Mouse (Mus musculus): ENCODE measurements around the gene Parp16. TPM values are rescaled to one million over a fixed set of nuclear protein-coding genes. Genes with fewer than 3 reads are reported as not detected.
"Not testable (repeated sequence)": the region's sequence is repeated elsewhere in the genome, so short reads cannot be mapped to it uniquely, and the experiment has no call there.

The Parp16 gene
- total RNA-seq, 2 experiments from 2014 or later = 6.6 to 8.1 TPM

DNA sequence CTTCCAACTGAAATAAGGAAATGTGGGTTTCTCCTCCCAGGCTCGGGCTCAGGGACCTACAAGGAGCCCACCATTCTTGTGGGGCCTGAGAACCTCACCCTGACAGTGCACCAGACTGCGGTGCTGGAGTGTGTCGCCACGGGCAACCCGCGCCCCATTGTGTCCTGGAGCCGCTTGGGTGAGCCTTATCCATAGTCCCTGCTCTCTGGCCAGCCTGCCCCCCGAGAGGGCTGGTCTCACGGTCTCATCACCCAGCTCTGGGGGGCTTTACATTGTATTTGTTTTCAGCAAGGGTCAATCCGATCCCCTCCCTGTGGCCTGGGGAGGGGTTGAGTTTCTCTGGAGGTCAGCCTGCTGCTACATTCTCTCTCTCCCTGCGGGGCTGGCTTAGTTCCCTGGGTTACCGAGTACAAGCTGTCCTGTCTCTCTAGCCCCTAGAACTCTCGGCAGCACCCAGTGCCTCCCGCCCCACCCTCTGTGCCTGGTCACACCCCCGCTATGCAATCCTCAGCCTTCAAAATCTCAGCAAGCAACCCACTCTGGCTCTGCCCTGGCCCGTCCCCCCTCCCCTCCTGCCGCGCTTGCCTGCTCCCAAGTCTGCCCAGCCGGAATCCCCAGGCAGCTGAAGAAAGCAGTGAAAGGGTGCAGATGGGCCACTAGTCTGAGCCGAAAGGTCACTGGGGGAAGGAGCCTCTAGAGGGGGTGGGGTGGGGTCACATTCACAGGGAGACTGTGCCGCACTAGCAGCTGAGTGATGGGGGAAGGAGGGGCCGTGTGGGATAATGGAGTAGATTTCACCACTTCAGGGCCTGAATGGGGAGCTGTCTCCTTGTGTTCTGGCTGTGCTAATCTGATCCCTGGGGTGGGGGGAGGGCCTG is 16.6 kb upstream of the Parp16 start:
- DNase-seq = no peak

DNA sequence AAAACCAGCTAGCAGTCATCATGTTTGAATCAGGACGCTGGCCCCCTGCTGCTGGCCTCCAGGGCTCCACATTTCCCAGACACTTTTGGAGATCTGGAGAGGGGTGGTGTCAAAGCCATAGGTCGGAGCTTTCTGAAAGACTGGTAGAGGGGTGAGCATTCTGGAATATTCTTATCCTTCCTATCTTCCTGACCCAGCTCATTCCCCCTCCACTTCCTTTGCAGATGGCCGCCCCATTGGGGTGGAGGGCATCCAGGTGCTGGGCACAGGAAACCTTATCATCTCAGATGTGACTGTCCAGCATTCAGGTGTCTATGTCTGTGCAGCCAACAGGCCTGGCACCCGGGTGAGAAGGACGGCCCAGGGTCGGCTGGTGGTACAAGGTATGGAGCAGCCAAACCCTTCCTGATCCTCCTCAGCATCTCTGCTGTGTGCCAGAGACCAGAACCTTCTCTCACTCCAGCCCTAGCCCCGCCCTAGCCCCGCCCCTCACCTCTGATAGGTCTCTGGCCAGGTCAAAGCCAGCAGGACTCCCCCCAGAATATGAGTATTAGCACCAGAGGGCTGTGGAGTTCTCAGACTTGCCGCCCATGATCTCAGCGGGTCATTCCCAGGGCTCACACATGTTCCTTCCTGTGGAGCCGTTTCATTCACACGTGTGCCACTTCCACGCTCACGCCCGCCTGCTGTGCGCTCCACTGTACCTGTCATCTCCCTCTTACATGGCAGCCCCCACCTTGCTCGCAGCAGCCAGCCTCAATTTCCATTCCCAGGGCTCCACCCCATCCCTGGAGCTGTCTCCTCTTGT is 15.1 kb upstream of the Parp16 start:
- DNase-seq = no peak

DNA sequence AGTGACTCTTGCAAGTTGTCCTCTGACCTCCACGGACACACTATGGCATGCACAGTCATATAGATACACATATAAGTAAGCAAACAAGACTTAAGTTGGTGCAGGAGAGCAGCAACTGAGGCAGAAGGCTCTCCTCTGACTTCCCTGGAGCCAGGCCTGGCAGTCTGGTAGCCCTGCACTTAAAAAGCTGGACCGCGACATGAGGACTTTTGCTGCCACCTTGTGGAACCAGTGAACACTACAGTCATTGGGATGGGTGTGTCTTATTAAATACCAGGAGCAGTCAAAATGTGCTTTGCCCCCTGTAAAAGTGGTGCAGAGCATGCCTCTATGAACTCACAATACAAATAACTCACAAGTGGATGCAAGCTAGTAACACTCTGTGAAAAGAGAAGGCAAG is 6.6 kb upstream of the Parp16 start:
- peak; percentile 75 for DNase-seq

DNA sequence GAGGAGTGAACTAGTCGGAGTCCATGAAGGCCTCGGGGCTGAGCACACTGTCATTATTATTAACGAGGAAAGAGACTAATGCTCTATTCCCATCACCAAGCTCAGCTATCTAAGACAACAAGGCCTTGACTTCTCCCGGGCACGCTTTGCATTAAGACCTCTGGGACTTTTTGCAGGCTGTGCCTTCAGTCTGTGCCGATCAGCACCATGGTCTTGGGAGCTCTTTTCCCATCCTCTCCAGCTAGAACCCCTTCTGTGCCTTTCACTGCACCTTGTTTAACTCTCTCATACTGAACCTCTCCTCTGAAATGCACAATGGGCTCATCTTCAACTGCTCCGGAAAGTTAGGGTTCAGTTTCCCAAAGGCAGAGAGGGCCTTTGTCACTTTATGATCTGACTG is 4.8 kb upstream of the Parp16 start:
- no peak for DNase-seq

DNA sequence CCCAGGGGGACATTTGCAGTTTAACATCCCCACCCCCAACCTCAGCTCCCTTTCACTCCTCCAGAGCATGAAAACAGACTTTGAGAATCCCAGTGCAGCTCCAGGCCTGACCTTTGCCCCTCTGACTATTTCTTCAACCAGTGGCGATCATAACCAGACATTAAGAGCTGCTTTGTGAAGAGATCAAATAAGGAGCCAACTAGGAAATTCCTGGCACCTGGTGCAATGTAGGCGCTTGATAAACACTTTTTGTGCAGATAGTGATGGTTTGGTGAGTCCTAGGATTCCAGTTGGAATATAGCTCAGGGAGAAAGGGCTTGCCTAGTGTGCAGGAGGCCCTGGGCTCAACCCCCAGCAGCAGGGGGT is 3.8 kb upstream of the Parp16 start:
- DNase-seq = no peak

DNA sequence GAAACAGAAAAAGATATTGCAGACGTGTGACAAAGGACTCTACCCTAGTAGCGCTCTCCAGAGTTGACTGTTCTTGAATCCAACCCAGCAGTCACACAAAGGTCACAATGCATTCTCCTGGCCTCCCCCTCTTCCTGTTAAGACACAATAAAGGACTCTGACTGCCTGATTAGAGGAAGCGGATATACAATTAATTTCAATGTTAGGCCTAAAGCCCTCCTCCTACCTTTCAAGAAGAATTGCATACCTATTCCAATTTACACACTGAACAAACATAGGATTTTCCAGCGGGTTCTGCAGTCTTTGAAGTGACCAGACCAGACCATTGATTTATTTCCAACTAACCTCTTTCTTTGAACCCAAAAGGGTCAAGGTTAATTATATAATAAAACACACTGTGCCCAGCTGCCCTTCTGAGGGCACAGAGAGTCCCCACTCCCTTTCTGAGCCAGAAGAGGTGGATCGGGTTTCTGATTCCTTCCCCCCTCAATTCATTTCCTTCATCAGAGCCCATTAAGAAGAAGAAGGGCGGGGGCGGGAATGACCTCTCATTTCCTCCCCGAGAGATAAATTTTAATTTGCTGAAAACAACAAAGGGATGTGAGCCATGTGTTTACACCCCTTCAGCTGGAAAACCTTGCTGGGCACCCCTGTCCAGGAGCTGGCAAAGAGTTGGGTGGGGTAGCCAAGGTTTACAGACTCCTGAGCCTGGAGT is 3.2 kb upstream of the Parp16 start:
- no peak for DNase-seq

DNA sequence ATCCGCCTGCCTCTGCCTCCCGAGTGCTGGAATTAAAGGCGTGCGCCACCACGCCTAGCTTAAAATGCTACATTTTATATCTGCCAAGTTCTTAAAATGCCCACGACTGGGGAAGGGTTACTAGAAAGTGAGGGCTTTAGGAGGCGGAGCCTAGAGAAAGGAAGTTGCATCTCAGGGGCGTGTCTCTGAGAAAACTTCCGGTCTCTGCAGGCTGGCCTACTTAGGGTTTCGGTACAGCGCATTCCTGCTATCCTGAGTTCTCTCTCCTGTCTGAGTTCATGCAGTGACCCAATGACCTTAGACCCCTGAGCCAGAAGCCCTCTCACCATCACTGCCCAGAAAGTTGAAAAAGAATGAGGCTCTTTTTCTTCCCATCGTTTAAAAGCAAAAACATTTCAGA is 1.9 kb upstream of the Parp16 start:
- DNase-seq = no peak

DNA sequence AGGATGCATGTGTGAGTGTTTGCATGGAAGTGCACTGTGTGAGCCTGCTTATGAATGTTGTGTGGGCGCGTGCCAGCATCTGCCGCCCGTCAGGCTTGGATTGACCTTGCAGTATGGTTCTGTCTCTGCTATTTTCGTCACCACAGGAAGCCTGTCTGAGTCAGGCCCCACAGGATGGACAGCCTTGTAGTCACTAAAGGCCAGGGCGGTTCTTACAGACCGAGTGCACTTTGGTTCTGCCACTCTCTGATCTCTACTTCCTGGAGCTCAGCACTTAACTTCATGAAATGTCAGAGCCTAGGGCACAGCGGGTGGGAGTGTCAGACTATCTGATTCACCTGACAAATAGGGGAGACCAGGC is 448 bp downstream of the Parp16 start:
- DNase-seq = no peak

DNA sequence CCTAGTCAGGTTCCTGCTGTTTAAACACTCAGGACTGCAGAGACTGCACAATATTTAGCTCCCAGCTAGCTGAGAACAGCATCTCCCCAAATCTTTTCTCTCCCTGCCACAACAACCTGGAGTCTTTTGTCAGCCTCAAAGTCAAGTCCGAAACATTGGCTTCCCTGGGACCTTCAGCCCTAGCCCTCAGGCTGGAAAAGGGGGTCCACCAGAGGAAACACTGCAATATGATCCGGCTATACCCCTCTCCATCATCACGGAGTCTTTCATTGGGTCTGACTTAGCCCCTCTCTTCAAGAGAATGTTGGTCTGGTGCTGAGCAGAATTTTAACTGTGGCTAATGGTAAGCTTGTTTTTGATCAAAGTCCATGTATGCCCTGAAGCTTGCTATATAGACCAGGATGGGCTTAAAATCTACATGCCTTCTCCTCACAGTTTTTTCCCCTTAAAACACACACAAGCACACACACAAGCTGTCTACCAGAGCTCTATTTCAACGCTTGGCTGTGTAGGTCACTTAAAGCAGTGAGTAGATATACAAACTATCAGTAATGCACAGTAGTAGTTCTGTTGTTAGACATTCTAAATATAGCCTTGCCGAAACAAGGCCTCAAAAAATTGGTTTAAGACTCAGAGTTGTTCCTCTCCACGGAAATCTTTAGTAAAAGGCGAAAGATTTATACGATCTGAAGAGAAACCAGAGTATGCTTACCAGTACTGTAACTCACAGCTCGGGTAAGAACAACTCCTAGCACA is 1.0 kb downstream of the Parp16 start:
- no peak for DNase-seq

DNA sequence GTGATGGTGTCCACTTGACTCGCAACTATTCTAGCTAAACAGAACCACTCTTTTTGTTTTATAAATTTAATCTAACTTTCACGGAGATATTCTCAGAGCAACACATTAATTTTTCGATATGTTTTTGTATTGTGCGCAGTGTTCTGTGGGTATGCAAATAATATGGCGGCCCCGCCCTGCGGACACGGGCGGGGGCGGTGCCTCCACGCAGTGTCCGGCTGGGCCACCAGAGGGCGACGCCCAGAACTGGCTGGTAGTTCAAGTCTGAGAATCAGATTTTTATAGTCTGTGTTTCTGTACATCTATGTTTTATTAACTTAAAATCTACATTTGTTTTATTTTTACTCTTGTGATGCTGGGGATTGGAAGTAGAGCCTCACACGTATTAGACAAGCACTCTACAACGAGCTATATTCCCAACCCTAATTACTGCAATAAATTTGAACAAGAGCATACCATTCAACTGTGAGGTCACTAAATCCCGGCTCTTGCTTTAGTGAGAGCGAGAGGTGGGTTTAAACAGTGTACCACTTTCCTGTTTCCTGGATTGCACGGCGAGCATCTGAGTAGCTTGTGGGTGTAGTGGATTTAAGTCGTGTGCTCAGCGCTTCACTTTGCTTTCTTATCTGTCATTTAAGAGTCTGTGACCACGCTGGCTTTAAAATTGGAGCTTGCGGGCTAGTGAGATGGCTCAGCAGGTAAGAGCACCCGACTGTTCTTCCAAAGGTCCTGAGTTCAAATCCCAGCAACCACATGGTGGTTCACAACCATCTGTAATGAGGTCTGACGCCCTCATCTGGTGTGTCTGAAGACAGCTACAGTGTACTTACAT is 1.8 kb downstream of the Parp16 start:
- DNase-seq = peak; percentile 97

DNA sequence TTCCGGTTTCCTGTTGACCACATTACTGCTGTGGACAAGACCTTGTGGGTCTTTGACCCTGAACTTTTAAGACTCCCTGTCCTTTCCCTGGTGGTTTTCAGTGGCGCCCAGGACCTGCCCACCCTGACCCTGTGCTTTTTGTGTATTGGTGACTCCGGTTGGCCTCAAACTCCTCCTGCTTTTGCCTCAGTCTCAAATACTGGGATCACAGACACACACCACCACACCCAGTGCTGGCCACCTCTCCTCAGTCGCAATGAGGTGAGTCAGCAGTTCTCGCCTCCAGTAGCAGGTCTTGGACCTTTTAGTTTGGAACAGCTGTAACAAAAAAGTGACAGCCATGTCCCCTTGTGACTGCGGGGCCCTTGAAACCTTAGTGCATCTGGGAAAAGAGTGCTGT is 2.7 kb downstream of the Parp16 start:
- no peak for DNase-seq

DNA sequence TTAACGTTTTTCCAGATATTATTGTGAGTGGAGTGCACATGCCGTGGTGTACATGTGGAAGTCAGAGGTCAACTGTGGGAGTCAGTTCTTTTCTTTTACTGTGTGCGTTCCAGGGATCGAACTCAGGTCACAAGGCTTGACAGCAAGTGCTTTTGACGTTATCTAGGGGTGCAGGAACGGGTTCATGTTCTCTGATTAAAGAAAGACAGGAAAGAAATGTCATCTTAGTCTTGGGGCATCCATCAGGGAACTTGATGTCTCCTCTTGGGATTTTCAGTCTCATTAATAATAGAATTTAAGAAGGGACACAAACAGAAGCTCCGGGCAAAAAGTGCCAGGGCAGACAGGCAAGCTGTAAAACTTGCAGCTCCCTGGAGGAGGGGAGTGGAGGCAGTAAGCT is 4.6 kb downstream of the Parp16 start:
- no peak for DNase-seq

DNA sequence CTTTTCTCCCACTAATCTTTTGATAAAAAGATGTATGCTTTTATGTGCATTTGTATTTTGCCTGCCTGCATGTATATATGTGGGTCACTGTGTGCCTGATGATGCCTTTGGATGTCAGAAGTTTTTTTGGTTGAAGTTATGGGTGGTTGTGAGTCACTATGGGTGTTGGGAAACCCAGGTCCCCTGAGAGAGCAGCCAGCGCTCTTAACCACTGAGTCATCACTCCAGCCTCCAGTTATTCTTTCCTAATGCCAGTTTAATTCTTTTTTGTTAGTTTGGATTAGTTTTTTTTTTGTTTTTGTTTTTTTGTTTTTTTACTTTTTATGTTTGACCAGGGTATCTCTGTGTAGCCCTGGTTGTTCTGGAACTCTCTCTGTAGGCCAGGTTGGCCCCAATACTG is 5.5 kb downstream of the Parp16 start:
- no peak for DNase-seq

DNA sequence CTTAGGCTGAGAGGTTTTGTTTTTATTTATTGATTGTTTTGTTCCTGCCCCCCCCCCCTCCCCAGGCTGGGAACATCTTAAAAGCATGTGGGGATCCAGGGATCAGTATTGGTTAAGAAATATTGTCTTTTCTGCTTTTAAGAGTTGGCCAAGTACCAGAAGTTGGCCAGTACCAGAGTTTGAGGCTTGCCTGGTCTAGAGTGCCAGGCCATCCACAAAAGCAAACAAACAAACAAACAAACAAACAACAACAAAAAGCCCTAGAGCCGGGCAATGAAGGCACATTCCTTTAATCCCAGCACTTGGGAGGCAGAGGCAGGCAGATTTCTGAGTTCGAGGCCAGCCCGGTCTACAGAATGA is 5.8 kb downstream of the Parp16 start:
- DNase-seq = no peak

DNA sequence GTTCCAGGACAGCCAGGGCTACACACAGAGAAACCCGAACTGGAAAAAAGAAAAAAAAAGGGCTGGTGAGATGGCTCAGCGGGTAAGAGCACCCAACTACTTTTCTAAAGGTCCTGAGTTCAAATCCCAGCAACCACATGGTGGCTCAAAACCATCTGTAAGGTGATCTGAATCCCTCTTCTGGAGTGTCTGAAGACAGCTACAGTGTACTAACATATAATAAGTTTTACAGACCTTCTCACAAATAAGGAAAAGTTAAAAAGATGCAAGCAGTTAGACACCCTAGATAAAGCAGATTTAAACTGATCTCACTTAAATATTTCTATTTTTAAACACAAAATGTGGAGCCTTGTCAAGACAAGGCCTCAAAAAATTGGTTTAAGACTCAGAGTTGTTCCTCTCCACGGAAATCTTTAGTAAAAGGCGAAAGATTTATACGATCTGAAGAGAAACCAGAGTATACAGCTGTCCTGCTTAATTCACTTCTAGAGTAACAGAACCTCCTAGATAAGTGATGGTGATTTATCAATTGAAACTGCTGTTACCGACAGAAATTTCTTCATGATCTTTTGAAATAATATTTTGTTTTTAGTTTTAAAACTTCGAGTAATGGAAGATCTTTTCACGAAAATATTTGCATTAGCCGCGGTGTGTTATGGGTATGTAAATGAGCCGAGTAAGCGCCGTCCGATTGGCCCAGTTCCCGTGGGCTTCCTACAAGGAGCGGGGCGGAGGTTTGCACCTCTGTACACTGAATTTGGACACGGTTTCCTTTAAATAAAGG is 6.4 kb downstream of the Parp16 start:
- peak; percentile 88 for DNase-seq

DNA sequence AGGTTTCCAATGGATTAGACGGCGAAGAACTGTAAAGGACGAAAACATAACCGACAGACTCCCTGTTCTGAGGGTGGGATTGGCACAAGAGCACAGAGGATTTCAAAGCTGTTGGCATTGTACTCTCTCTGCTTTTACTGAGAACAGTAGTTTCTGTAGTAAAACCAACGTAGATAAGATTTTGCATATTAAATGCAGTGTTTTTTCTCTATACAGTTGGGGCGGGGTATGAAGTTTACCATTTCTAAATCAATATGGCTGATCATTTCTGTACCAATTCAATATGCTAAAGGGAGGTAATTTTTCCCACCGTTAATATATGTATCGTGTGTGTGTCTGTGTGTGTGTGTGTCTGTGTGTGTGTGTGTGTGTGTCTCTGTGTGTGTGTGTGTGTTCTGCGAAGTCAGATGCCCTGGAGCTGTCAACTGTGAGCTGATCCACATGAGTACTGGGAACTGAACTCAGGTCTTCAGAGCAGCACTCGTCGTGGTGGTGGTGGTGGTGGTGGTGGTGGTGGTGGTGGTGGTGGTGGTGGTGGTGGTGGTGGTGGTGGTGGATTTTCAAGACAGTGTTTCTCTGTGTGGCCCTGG is 7.1 kb downstream of the Parp16 start:
- DNase-seq = no peak

DNA sequence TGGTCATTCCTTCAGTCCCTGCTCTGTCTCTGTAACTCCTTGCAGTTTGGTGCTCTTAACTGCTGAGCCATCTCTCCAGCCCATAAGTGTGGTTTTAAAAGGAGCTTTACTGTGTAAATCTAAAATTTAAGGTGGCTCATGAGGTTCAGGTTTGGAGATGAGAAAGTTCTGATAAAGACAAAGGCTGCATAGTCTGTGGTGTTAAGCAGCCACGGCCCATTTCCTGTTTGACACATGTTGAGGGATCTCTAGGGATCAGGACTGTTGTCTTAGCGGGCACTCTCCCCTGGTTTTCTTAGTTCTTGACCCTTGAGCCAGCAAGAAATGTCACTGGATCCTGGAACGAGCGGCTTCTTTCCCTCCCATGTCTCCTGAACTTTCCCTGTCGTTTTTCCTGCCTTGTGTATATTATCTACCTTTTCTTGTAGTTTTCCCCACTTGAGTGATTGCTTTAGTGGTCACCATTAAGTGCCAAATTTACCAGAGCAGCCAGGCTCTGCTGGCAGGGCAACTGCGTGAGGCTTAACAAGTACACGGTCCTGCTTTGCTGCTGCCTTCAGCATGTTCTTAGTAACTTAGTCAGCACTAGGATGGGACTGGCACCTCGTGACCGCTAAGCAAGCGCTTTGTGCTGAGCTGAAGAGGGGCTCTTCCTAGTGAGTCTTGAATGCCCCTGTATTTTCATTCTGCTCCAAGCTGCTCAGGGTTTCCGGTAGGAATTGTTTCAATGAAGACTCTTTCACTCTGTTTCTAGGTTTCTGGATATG is 10.1 kb downstream of the Parp16 start:
- no peak for DNase-seq

DNA sequence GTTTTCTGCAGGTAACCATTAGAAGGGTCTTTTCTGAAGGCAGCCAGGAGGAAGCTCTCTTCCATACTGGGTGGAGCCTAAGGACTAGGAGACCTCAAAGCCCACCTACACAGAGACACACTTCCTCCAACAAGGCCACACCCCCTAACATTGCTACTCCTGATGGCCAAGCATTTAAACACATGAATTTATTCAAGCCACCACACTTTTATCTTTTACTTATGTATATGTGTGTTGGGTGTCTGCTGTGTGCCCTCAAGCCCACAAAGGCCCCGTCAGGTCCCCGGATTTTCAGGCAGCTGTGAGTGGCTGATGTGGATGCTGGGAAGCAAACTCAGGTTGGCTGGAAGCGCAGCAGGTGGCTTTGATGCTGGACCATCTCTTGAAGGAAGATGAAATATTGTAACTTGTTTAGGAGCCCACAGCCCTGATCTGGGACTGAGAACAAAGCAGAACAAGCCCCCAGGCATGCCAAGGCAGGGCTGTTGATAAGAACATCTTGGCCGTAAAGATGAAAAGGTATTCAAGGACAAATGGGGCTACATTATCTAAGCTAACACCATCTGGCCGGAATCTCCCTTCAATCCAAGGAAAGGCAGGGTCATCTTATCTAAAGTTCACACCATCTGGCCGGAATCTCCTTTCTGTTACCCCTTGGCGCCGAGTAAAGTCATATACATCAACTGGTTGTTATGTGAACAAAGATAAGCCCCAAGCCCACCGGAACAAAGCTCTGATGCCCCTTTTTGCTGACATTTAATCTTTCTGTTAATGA is 12.1 kb downstream of the Parp16 start:
- DNase-seq = not testable (repeated sequence)

Data from gastrocnemius, postnatal 10 days (tissue).